Mouse (Mus musculus) stomach, adult 2 months (tissue): ENCODE results near the gene P3h1. TPM values are rescaled to one million over a fixed set of nuclear protein-coding genes. Genes with fewer than 3 reads are reported as not detected.

ENCODE experiments used
- polyA plus RNA-seq: library from polyadenylated mRNA; depleted of rRNA; stranded (reverse); fragments of >200 nt; gene quantifications from 2 replicates; pipeline ENCODE4 v1.2.3, GENCODE M21; 2012; rRNA removed

P3h1 gene
- 7.1 and 9.0 TPM in 2 replicates for polyA plus RNA-seq

DNA sequence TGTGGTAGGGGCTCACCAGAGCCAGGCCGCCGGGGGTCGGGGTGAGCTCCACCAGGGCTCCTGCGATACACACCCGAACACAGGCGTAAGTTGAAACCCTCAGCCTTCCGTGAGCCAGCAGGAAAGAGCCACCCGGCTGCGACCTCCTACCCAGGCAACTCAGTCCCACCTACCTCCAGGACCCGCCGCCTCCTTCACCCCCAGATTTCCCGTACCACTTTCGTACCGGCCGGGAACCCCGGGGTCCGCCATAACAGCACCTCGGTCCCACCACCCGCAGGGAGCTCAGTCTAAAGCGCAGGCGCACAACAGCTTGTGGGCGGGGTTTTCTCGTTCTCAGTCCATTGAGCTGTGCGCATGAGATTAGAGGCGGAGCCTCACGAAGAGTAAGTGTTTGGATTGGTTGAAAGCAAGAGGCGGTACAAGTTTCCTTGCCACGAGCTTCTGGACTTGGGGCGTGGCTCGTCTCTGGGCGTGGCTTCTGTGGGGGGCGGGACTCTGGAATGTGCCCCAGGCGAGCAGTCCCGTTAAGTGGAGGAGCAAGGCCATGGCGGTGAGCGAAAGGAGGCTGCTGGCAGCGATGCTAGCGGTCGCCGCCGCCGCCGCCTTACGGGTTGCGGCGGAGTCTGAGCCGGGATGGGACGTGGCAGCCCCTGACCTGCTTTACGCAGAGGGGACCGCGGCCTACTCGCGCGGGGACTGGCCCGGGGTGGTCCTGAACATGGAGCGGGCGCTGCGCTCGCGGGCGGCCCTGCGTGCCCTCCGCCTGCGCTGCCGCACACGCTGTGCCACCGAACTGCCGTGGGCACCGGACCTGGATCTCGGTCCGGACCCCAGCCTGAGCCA, at the start of gene P3h1, which contains the start of gene AU022252:
Gene P3h1 (plus strand): TSS at position 506 of the 846 bp plus-strand sequence.
Gene AU022252 (minus strand): TSS at position 303 of the 846 bp plus-strand sequence.

GRCm38 (mm10) chr4:119189864-119190263, 42.9 kb upstream of the P3h1 start, which contains the start of gene Ermap:
Ermap (minus strand) TSS chr4:119190011.

DNA sequence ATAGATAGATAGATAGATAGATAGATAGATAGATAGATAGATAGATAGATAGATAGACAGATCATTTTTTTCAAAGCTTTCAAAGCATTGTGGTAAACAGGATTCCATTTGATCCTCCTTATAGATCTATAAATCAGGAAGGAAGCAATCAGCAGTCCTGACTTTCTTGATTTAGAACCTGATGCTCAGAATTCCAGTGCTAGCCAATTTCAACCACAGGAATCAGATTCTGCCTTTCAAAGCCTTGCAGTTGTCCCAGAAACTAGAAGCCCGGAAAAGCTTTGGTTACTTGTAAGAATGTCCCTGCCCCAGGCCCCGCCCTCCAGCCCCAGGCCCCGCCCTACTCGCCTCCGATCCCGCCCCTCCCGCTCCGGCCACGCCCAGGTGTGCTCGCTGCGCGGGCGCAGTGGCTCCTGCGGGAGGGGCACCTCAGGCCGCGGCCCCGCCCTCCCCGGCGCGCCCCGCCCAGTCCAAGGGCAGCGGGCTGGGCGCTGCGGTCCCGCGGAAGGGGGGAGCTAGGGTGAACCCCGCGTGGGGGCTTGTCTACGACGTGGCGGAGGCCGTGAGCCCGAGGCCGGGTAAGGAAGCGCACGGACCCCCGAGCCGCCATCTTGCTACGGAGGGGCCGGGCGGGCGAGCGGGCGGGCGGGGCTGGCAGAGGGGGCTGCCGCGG, 37.7 kb upstream of the P3h1 start, which contains the start of gene Svbp:
Gene Svbp (plus strand): TSS at position 398 of the 673 bp plus-strand sequence.

GRCm38 (mm10) chr4:119218169-119218568, 14.5 kb upstream of the P3h1 start, which contains the start of gene Tmem269:
Tmem269 (minus strand) TSS chr4:119218217.

DNA sequence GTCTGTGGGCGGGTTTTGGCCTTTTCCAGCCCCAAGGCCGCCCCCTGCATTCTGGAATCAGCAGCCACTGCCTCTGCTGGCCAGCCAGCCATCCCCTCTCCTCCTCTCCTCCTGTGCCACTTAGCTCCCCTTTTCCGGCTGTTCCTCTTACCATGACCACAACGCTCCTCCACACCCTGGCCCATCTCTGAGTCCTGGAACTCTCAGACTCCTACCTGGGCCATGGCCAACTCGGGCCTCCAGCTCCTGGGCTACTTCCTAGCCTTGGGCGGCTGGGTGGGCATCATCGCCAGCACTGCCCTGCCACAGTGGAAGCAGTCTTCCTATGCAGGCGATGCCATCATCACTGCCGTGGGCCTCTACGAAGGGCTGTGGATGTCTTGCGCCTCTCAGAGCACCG, 22.6 kb downstream of the P3h1 start, which contains the start of gene Cldn19:
Gene Cldn19 (plus strand): TSS at position 64 of the 400 bp plus-strand sequence.

GRCm38 (mm10) chr4:119294415-119295133, 61.9 kb downstream of the P3h1 start, which contains the start of gene Ybx1:
Ybx1 (minus strand) TSS chr4:119294604.

Other genes starting within 250 kb of the P3h1 start
- gene Slc2a1, start 124.2 kb upstream of the P3h1 start, polyA plus RNA-seq = 56.8 and 58.2 TPM in 2 replicates
- 5.5 and 7.3 TPM in 2 replicates for gene Zfp691, start 58.7 kb upstream of the P3h1 start, polyA plus RNA-seq
- not detected in 2 replicates for gene Ermap, start 42.9 kb upstream of the P3h1 start, polyA plus RNA-seq
- 21.2 and 21.6 TPM in 2 replicates for gene Svbp, start 37.6 kb upstream of the P3h1 start, polyA plus RNA-seq
- gene Tmem269, start 14.7 kb upstream of the P3h1 start, polyA plus RNA-seq = 0.10 TPM in 1 of 2 replicates, not detected in the other
- gene AU022252, start 203 bp upstream of the P3h1 start, polyA plus RNA-seq = 1.0 and 1.5 TPM in 2 replicates
- gene Cldn19, start 22.5 kb downstream of the P3h1 start, polyA plus RNA-seq = 0.17 TPM in 1 of 2 replicates, not detected in the other
- 72.0 and 89.9 TPM in 2 replicates for gene Ybx1, start 61.7 kb downstream of the P3h1 start, polyA plus RNA-seq
- gene Ppih, start 87.6 kb downstream of the P3h1 start, polyA plus RNA-seq = 0.95 and 1.0 TPM in 2 replicates
- gene Ccdc30, start 182.6 kb downstream of the P3h1 start, polyA plus RNA-seq = 0.16 TPM in 1 of 2 replicates, not detected in the other
- gene Ppcs, start 189.5 kb downstream of the P3h1 start, polyA plus RNA-seq = 8.4 and 14.3 TPM in 2 replicates
- gene Zmynd12, start 189.9 kb downstream of the P3h1 start, polyA plus RNA-seq = 0.52 and 0.53 TPM in 2 replicates